Mouse (Mus musculus): ENCODE measurements around the gene Hyal1.

DNA sequence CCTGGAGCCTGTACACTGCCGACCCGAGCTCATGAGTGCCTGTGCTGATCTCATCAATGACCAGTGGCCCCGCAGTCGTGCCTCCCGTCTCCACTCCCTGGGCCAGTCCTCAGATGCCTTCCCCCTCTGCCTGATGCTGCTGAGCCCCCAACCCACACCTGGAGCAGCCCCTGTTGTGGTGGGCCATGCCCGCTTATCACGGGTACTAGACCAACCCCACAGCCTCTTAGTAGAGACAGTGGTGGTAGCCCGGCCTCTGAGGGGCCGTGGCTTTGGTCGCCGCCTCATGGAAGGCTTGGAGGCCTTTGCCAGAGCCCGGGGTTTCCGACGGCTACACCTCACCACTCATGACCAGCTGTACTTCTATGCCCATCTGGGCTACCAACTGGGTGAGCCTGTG lies 6.4 kb downstream of the Hyal1 start:
- TF ChIP-seq GATA1 (IDR thresholded peaks at IDR 0.05; ENCODE audit: low read length) (no peak), TAL1 (IDR thresholded peaks at IDR 0.05; ENCODE audit: low read length) (no peak)
